Mouse (Mus musculus) common myeloid progenitor, adult 5-6 weeks (primary cell): ENCODE data around the gene 2310022A10Rik. TPM values are rescaled to one million over a fixed set of nuclear protein-coding genes. Genes with fewer than 3 reads are reported as not detected.

Source experiments
- ATAC-seq: replicated peaks from 2 replicates; pipeline ENCODE4 v1.8.0; 2016; ENCODE audit warnings: low read depth, mild to moderate bottlenecking, moderate TSS enrichment, inconsistent platforms; ENCODE audit not compliant: poor library complexity, severe bottlenecking
- total RNA-seq: library from RNA; stranded (forward); fragments of 200-1000, 187-1606 nt; gene quantifications from 2 replicates; pipeline ENCODE4 v1.2.3, GENCODE M21; 2017

2310022A10Rik gene
- total RNA-seq, 1 experiment from 2014 or later, result 18.0 TPM

DNA sequence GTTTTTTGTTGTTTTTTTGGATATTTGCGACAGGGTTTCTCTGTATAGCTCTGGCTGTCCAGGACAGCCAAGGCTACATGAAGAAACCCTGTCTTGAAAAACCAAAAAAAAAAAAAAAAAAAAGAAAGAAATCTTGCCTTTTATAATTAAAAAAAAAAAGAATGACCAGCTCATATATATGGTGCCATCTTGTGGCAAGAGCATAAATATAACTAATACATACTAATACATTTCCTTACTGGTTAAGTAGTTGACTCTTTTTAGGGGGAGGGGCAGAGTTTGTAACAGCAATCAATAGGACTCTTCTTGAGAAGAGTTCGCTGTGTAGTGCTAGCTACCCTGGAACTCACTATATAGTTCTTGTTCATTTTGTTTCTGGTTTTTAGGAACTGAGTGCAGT, 34.7 kb downstream of the 2310022A10Rik start:
- ATAC-seq, result no peak

DNA sequence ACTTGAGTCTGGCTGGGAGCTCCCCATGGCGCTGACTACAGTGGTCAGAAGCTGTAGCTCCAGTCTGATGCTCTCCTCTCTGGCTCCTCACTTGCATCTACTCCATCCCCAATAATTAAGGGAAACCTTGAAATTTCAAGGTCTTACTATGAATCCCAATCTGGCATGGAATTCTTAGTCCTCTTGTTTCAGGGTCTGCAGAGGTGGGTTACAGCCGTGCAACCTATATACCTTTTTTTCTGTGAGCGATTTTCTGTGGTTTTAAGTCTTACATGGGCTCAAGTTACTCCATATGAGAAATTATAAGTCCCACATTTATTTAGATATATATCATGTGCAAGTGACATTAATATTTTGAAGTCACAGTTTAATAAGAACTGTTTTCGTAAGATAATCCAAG, 37.1 kb downstream of the 2310022A10Rik start:
- no peak for ATAC-seq

DNA sequence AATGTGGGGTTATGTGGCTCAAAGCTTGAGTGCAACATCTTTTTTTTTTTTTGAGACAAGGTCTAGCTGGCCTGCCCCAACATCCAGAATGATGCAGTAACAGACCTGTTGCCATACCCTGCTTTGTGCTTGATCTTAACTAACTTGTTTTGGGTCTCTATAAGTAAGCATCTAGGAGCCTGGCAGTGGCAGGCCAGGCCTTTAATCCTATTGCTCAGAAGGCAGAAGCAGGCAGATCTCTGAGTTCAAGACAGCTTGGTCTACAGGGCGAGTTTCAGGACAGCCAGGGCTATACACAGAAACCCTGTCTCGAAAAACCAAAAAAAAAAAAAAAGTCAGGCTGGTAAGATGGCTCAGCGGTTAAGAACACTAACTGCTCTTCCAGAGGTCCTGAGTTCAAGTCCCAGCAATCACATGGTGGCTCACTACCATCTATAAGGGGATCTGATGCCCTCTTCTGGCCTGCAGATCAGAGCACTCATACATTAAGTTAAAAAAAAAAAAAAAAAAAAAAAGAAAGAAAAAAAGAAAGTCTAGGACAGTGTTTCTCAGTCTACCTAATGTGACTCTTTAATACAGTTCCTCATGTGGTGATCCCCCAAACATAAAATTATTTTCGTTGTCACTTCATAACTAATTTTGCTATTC, 37.7 kb downstream of the 2310022A10Rik start:
- no peak for ATAC-seq

DNA sequence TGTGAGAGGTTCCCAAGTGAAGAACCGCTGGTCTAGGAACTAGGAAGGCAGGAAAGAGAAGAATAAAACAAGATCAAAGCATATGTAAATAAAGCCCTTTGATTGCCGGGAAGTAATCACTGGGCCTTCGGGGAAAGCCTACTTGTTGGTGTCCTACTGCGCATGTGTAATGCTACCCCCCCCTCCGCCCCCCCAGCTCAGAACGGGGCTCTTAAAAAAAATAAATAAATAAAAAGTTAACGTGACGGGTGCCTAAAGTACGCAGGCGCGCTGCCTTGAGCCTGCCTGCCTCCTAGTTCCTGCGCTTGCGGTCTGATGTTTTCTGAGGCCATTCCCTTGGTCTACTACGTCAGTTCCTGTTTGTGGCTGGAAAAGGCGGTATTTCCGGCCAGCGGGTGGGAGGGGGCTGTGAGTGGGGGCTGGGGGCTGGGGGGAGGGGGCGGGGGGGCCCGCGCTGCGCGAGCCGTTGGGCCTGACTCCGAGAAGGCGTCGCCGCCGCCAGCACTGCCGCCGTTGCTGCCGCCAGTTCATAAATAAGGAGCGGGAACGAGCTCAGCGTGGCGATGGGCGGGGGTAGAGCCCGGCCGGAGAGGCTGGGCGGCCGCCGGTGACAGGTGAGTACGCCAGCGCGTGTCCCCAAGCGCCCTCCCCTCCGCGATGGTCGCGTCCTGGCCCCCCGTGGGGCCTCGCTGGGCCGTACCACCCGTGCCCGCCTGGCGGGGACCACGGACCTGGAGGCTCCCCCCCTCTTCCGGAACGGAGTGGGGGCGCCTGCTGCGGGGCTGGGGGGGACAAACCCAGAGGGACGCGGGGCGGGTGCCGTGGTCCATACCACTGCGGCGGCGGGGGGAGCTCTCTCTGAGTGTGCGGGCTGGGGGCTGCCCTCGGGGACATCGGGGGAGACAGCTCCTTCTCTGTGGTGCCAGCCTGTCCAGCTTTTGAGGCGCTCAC, 38.5 kb downstream of the 2310022A10Rik start, which contains the start of gene Akt2:
Akt2 (plus strand) TSS at position 287 of the 951 bp plus-strand sequence.
- peak; percentile 82 for ATAC-seq

DNA sequence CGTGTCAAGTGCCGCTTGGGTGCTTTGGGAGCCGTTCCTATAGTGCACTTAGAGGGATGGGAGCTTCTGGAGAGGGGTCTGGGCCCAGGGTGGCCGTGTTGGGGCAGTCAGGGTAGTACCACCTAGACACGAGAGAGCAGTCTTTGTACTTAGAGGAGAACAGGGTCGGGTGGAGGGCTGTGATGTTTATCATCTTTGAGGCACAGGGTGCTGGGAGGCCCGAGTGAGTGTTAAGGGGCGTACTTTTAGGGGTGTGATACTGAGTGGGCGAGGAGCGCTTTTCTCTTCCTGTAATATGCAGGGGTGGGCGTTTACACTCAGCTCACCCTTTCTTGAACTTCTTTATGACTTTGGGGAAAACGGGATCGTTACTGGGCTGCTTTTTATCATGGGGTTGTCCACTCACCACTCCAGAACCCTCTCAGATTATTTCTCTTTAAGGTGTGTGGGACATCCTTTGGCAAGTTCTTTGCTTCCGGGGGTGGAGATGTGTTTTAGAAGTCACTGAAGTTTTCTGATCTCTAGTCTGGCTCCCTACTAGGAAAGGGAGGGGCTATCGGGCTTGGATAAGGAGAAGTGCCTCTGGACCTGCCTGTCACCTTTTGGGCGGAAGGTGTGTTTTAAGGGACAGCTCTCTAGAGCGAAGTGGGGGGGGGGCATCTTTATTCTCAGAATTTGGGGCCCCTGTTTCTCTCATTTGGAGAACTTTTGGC, 39.3 kb downstream of the 2310022A10Rik start:
- ATAC-seq, result peak; percentile 47

DNA sequence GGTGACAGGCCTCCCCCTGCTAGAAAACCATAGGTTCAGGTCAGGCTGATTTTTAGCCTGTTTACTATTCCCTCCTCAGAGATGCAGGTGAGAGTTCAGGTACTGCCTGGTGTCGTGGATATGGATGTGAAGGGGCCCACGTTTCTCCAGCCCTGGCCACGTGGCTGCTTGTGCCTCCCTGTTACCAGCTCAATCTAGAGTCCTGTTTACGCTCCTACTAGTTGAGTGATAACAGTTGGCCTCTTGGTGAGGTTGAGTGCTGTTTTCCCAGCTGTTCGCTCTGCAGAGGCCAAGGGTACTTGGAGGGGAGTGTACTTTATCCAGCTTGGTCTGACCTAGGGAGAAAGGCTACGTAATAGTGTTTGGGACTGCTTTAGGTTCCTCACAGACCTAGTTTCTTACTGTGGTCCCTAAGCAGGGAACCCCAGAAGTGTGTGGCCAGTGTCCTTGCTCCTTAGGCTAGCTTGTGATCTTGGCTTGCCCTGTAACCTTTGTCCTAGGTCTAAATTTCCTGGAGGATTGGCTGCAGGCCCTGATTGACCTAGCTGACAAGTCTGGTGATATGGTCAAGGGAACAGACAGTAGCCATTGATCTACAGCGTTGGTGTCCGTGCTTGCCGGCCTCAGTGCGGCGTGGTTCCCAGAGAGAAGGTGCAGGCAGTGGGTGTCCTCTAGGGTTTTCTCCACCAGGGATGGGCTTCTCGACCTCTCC, 40.1 kb downstream of the 2310022A10Rik start:
- ATAC-seq, result no peak

DNA sequence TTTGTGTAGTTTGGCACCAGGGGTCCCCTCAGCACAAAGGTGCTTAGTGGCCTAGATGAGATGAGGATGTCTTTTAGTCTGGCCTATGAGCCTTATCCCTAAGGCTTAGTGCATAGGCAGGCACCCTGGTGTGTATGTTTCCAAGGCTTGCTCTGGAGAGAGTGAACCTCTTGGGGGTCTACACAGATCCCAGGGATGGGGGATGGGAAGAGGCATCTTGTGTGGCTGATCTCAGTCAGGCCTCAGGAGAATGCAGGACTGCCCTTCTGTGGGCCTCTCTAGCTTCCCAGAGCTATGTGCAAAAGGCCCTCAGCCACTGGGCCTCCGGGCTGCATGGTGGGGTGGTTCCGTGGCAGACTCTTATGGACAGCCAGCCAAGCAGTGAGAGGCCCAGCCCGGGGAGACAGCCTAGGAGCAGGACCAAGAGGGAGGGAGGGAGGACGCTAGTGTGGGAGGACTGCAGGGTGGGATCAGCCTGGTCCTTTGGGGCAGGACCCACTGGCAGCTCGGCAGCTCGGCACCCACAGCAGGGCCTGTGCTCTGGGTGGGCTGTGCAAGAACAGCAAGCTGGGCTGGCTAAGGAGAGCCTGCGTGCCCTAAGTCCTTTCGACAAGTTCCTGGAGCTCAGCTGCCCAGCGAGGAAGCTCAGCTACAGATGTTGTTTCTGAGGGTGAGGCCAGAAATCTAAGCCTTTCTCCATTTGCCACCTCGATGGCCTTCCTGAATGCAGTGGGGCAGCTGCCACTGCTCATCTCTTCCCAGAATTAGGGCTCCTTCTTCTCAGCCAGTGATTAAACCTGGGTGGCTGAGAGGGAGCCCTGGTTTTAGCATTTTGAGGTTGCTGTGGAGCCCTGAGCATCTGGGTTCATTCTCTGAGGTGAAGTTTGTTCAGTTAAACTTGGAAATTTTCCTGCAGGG, 43.8 kb downstream of the 2310022A10Rik start:
- ATAC-seq, result no peak

DNA sequence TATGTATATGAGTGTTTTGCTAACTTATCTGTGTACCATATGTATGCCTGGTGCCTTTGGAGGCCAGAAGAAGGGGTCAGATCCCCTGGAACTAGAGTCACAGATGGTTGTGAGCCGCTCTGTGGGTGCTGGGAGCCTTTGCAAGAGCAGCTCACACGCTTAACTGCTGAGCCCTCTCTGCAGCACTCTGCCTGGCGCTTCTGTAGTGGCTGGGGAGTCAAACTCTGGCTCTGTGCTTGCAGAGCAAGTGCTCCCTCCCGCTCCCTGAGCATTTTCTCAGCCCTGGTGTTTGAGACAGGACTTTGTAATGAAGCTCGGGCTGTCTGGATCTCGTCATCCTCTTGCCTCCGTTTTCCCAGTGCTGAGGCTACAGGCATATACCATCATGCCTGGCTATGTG, 45.0 kb downstream of the 2310022A10Rik start:
- ATAC-seq, result no peak

DNA sequence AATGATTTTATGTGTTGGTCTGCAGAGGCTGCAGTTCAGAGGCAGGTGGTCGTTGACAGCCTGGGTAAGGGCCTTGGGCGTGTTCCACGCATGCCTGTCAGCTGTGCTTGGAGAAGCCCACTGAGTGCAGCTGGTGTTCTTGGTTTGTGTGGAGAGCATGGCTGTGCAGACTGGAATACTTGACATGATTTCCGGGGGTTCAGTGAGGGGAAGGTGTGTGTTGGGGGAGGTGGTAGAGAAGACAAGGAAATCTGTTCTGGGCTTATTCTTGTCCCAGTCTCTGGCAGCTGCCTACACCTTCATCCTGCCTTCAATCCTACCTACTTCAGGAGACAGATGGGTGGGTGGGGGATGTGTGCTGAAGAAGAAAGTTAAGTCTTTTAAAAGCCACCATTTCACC, 48.6 kb downstream of the 2310022A10Rik start:
- no peak for ATAC-seq

DNA sequence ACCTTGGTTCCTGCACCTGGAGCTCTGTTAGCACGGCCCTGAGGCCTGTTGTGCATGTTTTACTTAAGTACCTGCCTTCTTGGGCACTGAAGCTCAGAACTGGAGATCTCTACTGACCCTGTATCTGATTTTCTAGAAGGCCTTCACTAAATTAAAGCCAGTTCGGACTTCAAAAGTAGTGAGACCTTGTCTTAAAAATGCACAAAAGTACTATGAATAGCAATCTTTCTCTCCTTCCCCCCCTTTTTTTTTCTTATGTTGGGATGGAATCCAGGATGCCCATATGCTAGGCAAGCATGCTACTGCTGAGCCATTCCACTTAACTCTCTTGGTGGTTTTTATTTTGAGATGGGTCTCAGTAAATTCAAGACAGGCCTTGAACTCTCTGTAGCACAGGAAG, 49.1 kb downstream of the 2310022A10Rik start:
- ATAC-seq, result no peak

DNA sequence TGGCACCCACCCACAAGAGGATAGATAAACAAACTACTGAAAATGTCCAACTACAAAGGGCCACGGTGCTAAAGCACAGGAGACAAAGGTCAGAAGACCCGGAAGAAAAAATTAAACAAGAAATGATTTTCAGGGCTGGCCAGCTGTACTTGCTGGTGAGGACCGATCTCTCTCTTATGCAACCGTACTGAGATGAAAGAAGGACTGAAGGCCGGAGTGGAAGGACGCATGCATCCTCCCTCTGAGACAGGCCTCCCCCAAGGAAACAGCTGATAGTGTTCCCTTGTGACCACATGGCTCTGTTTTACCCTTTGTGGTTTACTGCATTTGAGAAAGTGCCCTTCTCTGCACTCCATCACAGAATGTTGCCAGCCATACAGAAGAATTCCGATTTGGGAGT, 49.8 kb downstream of the 2310022A10Rik start:
- ATAC-seq, result peak; percentile 51

DNA sequence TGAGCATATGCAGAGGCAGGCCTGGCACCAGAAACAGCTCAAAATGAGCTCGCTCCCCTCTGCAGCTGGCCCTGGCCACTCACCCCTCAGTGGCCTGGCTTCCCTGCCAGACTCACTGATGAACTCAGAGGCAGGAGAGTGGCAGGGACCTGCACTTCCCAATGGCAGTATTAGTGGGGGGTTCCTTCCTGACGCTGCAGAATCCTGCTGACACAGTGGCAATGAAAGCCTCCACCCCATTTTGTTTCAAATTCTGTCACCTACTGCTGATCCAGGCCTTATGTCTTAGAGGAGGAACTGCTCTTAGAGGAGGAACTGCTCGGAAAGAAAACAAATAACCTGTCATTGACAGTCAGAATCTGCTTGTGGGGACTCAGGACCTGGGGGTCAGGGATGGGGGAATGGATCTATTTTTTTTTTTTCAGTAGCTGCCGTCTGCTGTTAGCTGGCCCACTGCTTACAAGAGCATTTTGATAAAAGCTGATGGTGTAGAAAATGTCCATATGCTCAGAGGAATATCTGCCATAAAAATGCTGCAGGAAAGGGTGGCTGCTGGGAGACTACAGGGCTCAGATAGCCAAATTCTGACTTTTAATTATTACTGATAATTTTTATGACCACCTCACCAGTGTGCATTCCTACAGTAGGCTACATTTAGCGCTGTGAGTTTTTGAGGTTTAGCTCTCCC, 51.8 kb downstream of the 2310022A10Rik start:
- ATAC-seq, result no peak

DNA sequence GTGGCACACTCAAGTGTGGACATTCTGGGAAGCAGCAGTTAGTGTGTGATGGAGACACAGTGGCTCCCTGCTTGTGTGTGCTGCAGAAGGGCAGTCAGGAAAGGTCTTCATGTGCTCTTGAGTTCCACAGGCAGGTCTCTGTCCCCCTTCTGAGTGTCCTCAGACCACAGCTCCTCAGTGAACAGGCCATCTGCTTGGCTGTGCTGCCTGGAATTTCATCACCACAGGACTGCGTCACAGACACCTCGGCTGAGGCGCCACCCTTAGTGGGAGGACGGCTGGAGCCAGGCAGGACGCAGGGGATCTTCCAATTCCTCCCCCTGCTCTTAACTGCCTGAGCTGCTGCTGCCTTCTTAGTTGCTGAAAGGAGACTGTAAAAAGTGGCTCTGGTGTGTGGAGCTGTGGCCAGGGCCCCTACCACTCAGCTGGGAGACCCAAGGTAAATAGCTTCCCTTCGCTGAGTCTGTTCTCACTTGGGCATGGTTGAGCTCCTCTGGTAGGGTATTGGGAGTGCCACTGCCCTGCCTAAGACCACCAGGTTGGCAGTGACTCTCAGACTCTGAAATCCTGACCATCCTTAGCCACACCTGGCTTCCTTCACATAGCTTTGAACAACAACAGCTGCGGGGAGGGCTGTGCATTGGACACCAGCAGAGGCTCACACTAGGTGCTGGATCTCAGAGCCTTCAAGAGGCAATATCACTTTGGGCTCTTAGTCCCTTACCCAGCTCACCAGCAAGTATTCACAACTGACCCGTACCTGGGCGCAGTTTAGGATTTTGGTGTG, 52.7 kb downstream of the 2310022A10Rik start:
- 0 out of 2 replicates have a peak, but pooled peaks have one; percentile 5 for ATAC-seq

DNA sequence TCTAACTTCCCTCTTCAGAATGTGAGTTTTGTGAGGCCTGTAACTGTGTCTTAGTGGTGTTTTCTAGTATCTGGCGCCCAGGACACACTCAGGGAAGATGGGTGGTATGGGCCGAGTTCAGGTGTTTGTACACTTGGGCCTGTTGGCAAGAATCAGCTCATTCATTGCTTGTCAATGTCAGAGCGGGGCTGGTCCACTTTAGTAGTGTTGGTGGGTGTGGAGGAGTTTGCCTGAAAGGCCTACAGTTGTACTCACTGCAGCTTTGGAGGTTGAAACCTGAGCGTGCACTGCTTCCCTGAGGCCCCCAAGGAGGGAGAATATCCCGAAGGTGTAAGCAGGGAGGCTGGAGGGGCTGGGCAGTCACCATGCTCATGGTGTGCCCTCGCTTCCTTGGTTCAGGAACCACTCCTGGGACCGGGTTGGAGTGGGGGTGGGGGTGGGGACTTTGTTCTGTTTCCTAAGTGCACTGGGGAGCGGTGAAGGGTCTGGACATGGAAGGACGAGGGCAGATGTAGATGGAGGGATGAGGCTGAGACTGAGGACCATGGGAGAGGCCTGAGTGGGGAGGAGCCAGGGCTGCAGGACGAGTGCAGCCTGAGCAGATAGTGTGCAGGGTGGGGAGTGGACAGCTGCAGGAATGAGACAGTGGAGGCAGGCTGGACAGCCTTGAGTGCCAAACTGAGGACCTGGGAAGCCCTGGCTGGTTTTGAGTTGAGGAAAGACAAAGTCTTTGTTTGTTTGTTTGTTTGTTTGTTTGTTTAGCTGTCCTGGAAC, 53.6 kb downstream of the 2310022A10Rik start:
- no peak for ATAC-seq

DNA sequence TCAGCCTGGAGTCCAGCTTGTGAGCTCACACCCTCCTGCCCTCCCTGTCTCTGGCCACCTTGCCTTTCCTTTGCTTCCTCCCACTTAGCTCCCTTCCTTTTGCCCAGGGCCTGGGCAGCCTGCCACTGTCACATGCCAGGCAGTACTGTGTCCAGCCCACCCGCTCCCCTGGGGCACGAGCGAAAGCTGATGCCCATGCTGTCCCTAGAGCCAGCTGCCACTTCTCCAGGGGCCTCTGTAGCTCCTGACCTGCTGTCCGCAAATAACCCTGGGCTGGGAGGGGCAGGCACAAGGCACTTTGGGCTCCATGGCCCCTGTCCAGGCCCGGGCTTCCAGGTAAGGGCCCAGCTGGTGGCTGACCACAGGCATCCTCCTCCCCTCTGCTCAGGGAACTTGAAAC, 54.5 kb downstream of the 2310022A10Rik start:
- no peak for ATAC-seq

DNA sequence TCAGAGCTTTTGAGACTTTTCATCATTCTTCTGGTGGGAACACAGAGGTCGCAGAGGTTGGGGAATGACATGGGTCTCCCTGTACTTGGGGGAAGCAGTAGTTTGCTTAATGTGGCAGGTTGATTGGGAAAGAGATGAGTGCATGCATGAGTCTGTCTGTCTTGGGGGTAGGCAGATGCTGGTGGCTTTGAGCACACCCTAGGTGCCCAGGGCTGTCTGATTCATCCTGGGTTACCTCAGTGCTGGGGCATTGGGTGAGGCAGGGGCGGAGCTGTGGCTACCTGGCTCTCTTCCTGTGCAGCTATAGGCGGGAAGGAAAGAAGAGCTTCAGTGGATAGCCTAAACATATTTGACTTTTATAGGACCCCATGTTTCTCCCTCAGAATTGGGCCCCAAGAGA, 55.1 kb downstream of the 2310022A10Rik start:
- ATAC-seq, result 0 out of 2 replicates have a peak, but pooled peaks have one; percentile 6

DNA sequence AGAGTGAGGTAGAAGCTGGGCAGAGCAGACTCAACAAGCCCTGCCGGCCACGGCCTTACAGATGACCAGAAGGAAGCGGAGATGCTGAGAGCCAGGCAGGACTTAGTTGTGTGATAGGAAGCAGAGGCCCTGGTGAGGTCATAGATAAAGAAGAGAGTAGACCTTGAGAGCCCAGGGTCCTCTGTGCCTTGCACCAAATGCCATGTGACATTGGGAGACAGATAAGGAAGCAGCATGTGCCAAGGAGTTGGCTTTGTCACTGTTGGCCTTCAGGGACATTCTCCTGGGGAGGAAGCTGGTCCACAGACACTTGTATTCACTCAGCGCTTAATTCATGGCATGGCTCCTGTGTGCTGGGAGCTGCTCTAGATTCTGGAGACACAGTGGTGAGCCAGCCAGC, 56.3 kb downstream of the 2310022A10Rik start:
- peak; percentile 21; the same call in 1 of the 2 replicates for ATAC-seq
